Mouse (Mus musculus): ENCODE results near the gene Rapgef2. TPM values are rescaled to one million over a fixed set of nuclear protein-coding genes. Genes with fewer than 3 reads are reported as not detected.
A peak's percentile ranks its signal among the peaks of the same experiment; 100 is the strongest.

The Rapgef2 gene
- polyA plus RNA-seq, 1 experiment from 2014 or later: 7.5 TPM

DNA sequence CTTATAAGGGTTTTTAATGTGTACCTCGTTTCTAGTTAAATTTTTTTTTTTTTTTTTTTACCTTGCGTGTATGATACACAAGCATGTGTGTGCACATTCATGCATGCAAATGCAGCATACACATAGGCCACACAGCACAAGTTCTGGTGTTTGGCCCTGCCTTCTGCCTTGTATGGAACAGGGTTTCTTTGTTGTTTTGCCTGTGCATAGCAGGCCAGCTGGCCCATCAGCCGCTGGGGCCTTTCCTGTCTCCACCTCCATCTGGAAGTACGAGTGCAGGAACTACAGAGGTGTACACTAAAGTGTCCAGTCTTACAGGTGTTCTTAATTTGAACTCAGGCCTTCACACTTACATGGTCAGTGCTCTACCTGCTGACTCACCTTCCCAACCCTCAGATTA, 80.3 kb downstream of the Rapgef2 start:
- H3K9me3 ChIP-seq (ENCODE audit: control insufficient read depth, low read length): no peaks in the 10 kb centered on the region
- H3K9ac ChIP-seq (ENCODE audit: low read length): no peak overlapping the region
- H3K4me2 ChIP-seq (ENCODE audit: low read depth): no peak overlapping the region
- no peak overlapping the region for H3K27ac ChIP-seq (ENCODE audit: low read depth, low read length)
- no peaks in the 10 kb centered on the region for H3K4me1 ChIP-seq (ENCODE audit: control insufficient read depth, insufficient read depth, low read length)
- ATAC-seq (ENCODE audit: insufficient read depth, low FRiP score, low TSS enrichment) (no peak), DNase-seq (ENCODE audit: low spot score) (no peak)
- H3K27me3 ChIP-seq (ENCODE audit: control insufficient read depth, insufficient read depth, low read length): no peaks in the 10 kb centered on the region
- WGBS: 88% methylated on average over 4 of the region's 4 CpGs
- no peaks in the 10 kb centered on the region for H3K36me3 ChIP-seq (ENCODE audit: control insufficient read depth, insufficient read depth, low read length)
- no peak overlapping the region for H3K4me3 ChIP-seq (ENCODE audit: low read depth, low read length)

DNA sequence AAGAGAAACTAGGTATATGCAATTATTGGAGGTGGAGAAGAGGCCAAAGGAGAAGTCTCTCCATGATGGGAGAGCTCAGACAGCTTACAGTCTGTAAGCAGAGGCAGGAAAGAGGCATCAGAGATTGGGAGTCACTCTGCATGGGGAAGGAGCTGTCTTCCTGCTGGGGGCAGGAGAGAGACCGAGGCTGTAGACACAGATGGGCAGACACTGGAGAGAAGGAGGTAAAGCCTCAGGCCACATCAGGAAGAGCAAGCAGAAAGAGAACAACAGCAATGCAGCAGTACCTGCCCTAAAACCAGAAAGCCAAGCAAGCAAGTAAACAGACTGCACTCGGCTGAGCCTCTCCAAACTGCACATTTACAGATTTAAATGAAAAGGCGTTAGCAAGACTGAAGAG, 81.2 kb downstream of the Rapgef2 start:
- H3K27ac ChIP-seq (ENCODE audit: low read depth, low read length): no peak overlapping the region
- ATAC-seq (ENCODE audit: insufficient read depth, low FRiP score, low TSS enrichment) (no peak), DNase-seq (ENCODE audit: low spot score) (no peak)
- no peak overlapping the region for H3K9ac ChIP-seq (ENCODE audit: low read length)
- H3K4me3 ChIP-seq (ENCODE audit: low read depth, low read length): no peak overlapping the region
- no peaks in the 10 kb centered on the region for H3K36me3 ChIP-seq (ENCODE audit: control insufficient read depth, insufficient read depth, low read length)
- 40% methylated on average over 3 of the region's 3 CpGs for WGBS
- H3K4me1 ChIP-seq (ENCODE audit: control insufficient read depth, insufficient read depth, low read length): no peaks in the 10 kb centered on the region
- H3K9me3 ChIP-seq (ENCODE audit: control insufficient read depth, low read length): no peaks in the 10 kb centered on the region
- H3K27me3 ChIP-seq (ENCODE audit: control insufficient read depth, insufficient read depth, low read length): no peaks in the 10 kb centered on the region
- H3K4me2 ChIP-seq (ENCODE audit: low read depth): no peak overlapping the region

DNA sequence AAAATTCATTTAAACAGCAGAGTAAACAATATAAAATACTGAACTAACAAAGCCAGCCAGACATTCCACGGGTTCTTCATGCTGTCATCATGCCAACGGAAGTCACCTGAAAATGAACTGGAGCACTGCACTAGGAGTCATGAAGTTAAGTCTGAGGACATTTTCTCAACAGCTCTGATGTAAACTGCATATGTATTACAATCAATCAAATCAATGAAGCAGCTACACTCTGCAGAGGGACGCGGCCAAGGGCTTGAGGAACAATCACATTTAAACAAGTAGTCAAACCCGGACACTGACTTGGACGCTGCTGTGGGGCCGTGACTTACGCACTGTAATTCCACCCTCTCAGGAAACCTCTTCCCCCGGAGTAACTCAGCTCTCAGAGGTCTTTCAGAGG, 82.1 kb downstream of the Rapgef2 start:
- no peaks in the 10 kb centered on the region for H3K4me1 ChIP-seq (ENCODE audit: control insufficient read depth, insufficient read depth, low read length)
- no peak overlapping the region for H3K9ac ChIP-seq (ENCODE audit: low read length)
- WGBS: 78% methylated on average over 9 of the region's 9 CpGs
- H3K36me3 ChIP-seq (ENCODE audit: control insufficient read depth, insufficient read depth, low read length): no peaks in the 10 kb centered on the region
- DNase-seq (ENCODE audit: low spot score) (no peak), ATAC-seq (ENCODE audit: insufficient read depth, low FRiP score, low TSS enrichment) (no peak)
- H3K4me2 ChIP-seq (ENCODE audit: low read depth): no peak overlapping the region
- H3K27me3 ChIP-seq (ENCODE audit: control insufficient read depth, insufficient read depth, low read length): no peaks in the 10 kb centered on the region
- H3K4me3 ChIP-seq (ENCODE audit: low read depth, low read length): no peak overlapping the region
- no peaks in the 10 kb centered on the region for H3K9me3 ChIP-seq (ENCODE audit: control insufficient read depth, low read length)
- H3K27ac ChIP-seq (ENCODE audit: low read depth, low read length): no peak overlapping the region

DNA sequence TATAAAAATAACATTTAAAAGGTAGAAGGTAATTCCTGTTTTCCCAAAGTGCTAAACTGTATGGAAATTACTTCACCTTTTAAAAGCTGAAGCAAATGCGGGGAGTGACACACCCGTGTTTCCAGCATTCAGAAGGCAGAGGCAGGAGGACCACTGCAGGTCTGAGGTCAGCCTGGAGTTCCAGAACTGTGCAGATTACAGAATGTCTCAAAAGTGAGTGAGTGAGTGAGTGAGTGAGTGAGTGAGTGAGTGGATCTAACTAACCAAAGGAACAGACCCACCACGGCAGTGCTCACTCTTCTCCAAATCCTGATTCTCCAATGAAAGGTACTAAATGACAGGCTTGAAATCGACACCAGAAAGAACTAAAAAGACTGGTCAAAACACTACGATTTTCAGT, 82.5 kb downstream of the Rapgef2 start:
- H3K4me2 ChIP-seq (ENCODE audit: low read depth): no peak overlapping the region
- WGBS: 74% methylated on average over 5 of the region's 5 CpGs
- H3K4me3 ChIP-seq (ENCODE audit: low read depth, low read length): no peak overlapping the region
- no peak overlapping the region for H3K9ac ChIP-seq (ENCODE audit: low read length)
- no peak overlapping the region for H3K27ac ChIP-seq (ENCODE audit: low read depth, low read length)
- H3K4me1 ChIP-seq (ENCODE audit: control insufficient read depth, insufficient read depth, low read length): no peaks in the 10 kb centered on the region
- H3K27me3 ChIP-seq (ENCODE audit: control insufficient read depth, insufficient read depth, low read length): no peaks in the 10 kb centered on the region
- DNase-seq (ENCODE audit: low spot score): no peak
- no peaks in the 10 kb centered on the region for H3K36me3 ChIP-seq (ENCODE audit: control insufficient read depth, insufficient read depth, low read length)
- no peak for ATAC-seq (ENCODE audit: insufficient read depth, low FRiP score, low TSS enrichment)
- no peaks in the 10 kb centered on the region for H3K9me3 ChIP-seq (ENCODE audit: control insufficient read depth, low read length)

DNA sequence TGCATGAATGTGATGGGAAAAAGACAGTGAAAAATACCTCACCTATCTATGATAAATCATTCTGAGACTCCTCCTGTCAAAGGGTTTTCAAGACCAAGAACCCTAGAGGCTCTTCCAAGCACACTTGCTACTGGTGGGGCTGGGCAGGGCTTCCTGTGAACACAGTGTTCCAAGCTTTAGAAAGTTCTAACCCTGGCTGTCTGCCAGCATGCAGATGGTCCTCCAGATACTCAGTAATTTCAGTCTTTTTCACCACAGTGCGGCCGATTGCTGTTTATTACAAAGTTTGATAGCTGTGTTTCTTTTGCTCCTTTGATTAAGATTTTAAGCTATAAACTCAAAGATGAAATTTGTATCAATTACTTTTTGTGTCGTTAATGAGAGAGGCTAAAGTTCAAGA, 83.1 kb downstream of the Rapgef2 start:
- H3K36me3 ChIP-seq (ENCODE audit: control insufficient read depth, insufficient read depth, low read length): no peaks in the 10 kb centered on the region
- no peak for DNase-seq (ENCODE audit: low spot score)

DNA sequence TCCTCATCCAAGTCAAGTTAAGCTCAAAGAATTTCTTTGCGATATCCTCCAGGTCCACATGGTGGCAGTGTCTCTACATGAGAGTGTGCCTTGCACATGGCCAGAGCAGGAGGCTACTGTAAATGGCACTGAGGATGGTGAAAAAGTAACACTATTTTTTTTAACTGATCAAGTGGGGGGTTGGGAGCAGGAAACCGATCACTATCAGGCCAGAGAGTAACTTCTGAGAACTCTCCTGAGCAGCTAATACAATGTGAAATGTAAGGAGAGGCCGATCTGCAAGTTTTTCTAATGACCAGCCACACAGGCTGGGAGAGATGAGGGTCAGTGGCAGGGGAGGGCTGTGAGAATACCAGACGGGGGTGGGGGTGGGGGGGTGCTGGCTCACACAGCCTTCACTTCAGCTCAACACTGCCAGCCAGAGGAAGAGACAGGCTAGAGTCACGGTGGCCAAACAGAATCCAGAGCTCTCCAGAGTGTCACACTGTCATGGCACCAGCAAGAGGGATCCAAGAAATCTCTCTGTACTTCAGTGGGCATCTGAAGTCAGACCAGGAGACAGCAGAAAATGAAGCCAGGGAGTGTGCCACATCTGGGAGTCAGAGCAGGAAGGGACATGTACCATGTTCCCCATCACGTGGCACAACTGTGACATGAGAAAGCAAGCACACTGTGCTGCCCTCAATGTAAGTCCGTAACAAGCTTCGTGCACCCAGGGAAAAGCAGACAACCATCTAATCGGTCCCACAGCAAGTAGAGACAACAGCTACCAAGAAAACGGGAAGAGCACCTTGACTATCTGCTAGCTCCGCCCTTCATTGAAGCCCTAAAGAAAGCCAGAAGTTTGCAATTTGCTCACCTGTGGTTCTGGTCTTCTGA, 83.8 kb downstream of the Rapgef2 start:
- no peak overlapping the region for H3K4me2 ChIP-seq (ENCODE audit: low read depth)
- H3K9me3 ChIP-seq (ENCODE audit: control insufficient read depth, low read length): no peaks in the 10 kb centered on the region
- no peaks in the 10 kb centered on the region for H3K27me3 ChIP-seq (ENCODE audit: control insufficient read depth, insufficient read depth, low read length)
- no peak overlapping the region for H3K27ac ChIP-seq (ENCODE audit: low read depth, low read length)
- ATAC-seq (ENCODE audit: insufficient read depth, low FRiP score, low TSS enrichment) (peak; percentile 65), DNase-seq (ENCODE audit: low spot score) (peak; percentile 70)
- H3K36me3 ChIP-seq (ENCODE audit: control insufficient read depth, insufficient read depth, low read length): no peaks in the 10 kb centered on the region
- WGBS: 42% methylated on average over 11 of the region's 11 CpGs
- H3K4me3 ChIP-seq (ENCODE audit: low read depth, low read length): no peak overlapping the region
- H3K9ac ChIP-seq (ENCODE audit: low read length): no peak overlapping the region
- H3K4me1 ChIP-seq (ENCODE audit: control insufficient read depth, insufficient read depth, low read length): no peaks in the 10 kb centered on the region; the same call in 1 of the 2 replicates

More for the DNA sequence above, 83.1 kb downstream of the Rapgef2 start:
- Histone ChIP-seq H3K27ac (ENCODE audit: low read depth, low read length) (no peak overlapping the region), H3K4me1 (ENCODE audit: control insufficient read depth, insufficient read depth, low read length) (no peaks in the 10 kb centered on the region; the same call in 1 of the 2 replicates), H3K4me3 (ENCODE audit: low read depth, low read length) (no peak overlapping the region), H3K9me3 (ENCODE audit: control insufficient read depth, low read length) (no peaks in the 10 kb centered on the region), H3K27me3 (ENCODE audit: control insufficient read depth, insufficient read depth, low read length) (no peaks in the 10 kb centered on the region), H3K4me2 (ENCODE audit: low read depth) (no peak overlapping the region), H3K9ac (ENCODE audit: low read length) (no peak overlapping the region)
- ATAC-seq (ENCODE audit: insufficient read depth, low FRiP score, low TSS enrichment): no peak
- WGBS: 84% methylated on average over 3 of the region's 3 CpGs

DNA sequence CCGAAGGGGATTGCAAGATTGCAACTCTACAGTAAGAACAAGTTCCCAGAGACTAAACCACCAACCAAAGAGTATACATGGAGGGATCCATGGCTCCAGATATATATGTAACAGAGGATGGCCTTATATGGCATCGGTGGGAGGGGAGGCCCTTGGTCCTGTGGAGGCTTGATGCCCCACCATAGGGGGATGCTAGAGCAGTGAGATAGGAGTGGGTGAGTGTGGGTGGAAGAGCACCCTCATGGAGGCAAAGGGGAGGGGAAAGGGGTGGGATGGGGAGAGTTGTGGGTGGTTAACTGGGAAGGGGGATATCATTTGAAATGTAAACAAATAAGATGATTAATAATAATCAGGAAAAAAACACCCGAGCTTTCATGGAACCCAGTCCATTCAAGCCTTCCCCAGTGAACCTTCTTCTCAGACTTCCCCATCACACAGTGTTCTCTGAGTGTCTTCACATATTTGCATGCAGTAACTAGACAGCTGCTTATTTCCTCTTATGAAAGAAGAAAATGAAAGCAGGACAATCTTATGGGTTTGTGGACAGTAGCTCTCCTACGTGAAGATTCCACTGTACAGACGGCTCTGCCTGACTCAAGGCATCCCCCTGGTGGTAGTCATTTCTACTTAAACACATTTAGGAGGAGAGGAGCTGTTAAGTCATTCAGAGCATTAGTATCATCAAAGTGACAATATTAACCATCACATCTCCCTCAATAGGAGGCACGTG, 89.4 kb downstream of the Rapgef2 start:
- H3K9ac ChIP-seq (ENCODE audit: low read length): no peak overlapping the region
- H3K27ac ChIP-seq (ENCODE audit: low read depth, low read length): no peak overlapping the region
- H3K4me2 ChIP-seq (ENCODE audit: low read depth): no peak overlapping the region
- 66% methylated on average over 6 of the region's 6 CpGs for WGBS
- no peaks in the 10 kb centered on the region for H3K27me3 ChIP-seq (ENCODE audit: control insufficient read depth, insufficient read depth, low read length)
- H3K36me3 ChIP-seq (ENCODE audit: control insufficient read depth, insufficient read depth, low read length): no peaks in the 10 kb centered on the region
- peak; percentile 41 for DNase-seq (ENCODE audit: low spot score)
- no peaks in the 10 kb centered on the region; the same call in 1 of the 2 replicates for H3K4me1 ChIP-seq (ENCODE audit: control insufficient read depth, insufficient read depth, low read length)
- H3K4me3 ChIP-seq (ENCODE audit: low read depth, low read length): no peak overlapping the region
- ATAC-seq (ENCODE audit: insufficient read depth, low FRiP score, low TSS enrichment): 0 out of 2 replicates have a peak, but pooled peaks have one; percentile 54
- H3K9me3 ChIP-seq (ENCODE audit: control insufficient read depth, low read length): no peaks in the 10 kb centered on the region

DNA sequence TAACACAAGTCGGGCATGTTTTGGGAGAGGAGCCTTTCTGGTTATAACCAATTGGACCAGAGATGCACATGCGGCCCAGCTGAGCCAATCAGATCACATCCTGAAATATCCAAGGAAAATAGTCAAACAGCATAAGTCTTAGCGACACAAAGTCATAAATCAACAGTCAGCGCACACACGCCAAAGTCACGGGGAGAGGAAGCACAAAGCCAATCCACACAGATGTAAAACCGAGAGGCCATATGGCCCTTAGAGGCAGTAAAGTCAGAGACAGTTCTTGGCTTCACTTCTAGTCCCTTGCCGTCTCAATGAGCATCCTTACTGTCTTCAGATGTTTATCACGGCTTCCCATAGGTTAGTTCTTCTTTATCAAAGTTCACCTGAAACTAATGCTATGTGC, 91.0 kb downstream of the Rapgef2 start:
- WGBS: 79% methylated on average over 9 of the region's 9 CpGs
- Histone ChIP-seq H3K9me3 (ENCODE audit: control insufficient read depth, low read length) (no peaks in the 10 kb centered on the region), H3K36me3 (ENCODE audit: control insufficient read depth, insufficient read depth, low read length) (no peaks in the 10 kb centered on the region), H3K4me1 (ENCODE audit: control insufficient read depth, insufficient read depth, low read length) (no peaks in the 10 kb centered on the region; the same call in 1 of the 2 replicates), H3K4me2 (ENCODE audit: low read depth) (no peak overlapping the region), H3K4me3 (ENCODE audit: low read depth, low read length) (no peak overlapping the region), H3K9ac (ENCODE audit: low read length) (no peak overlapping the region), H3K27ac (ENCODE audit: low read depth, low read length) (no peak overlapping the region), H3K27me3 (ENCODE audit: control insufficient read depth, insufficient read depth, low read length) (no peaks in the 10 kb centered on the region)
- ATAC-seq (ENCODE audit: insufficient read depth, low FRiP score, low TSS enrichment): no peak
- DNase-seq (ENCODE audit: low spot score): no peak

All from neural tube, embryonic 11.5 days (tissue).